Mouse (Mus musculus) neural tube, embryonic 14.5 days (tissue): ENCODE measurements around the gene Kbtbd4. TPM values are rescaled to one million over a fixed set of nuclear protein-coding genes. Genes with fewer than 3 reads are reported as not detected.

Source experiments
- polyA plus RNA-seq: library from polyadenylated mRNA; unstranded; fragments of >200 nt; fragmentation: Nextera tagmentation; extraction: Ambion mirVana; gene quantifications from 2 replicates; pipeline ENCODE4 v1.2.1, GENCODE M21; 2014

Gene Kbtbd4
- polyA plus RNA-seq, 1 experiment from 2014 or later, result 47.5 TPM

Other genes starting within 250 kb of the Kbtbd4 start
- 29.2 and 30.5 TPM in 2 replicates for gene Nup160, start 227.5 kb upstream of the Kbtbd4 start, polyA plus RNA-seq
- 110 and 128 TPM in 2 replicates for gene Fnbp4, start 159.4 kb upstream of the Kbtbd4 start, polyA plus RNA-seq
- gene Agbl2, start 122.0 kb upstream of the Kbtbd4 start, polyA plus RNA-seq, result 0.11 and 0.31 TPM in 2 replicates
- gene Mtch2, start 57.6 kb upstream of the Kbtbd4 start, polyA plus RNA-seq, result 277 and 280 TPM in 2 replicates
- 135 and 143 TPM in 2 replicates for gene C1qtnf4, start 18.9 kb upstream of the Kbtbd4 start, polyA plus RNA-seq
- gene Ndufs3, start 87 bp downstream of the Kbtbd4 start, polyA plus RNA-seq, result 229 and 259 TPM in 2 replicates
- gene Celf1, start 35.6 kb downstream of the Kbtbd4 start, polyA plus RNA-seq, result 77.6 and 80.8 TPM in 2 replicates
- 0.37 and 1.2 TPM in 2 replicates for gene Rapsn, start 130.9 kb downstream of the Kbtbd4 start, polyA plus RNA-seq
- 245 and 251 TPM in 2 replicates for gene Psmc3, start 149.3 kb downstream of the Kbtbd4 start, polyA plus RNA-seq
- 29.2 and 32.3 TPM in 2 replicates for gene Slc39a13, start 165.7 kb downstream of the Kbtbd4 start, polyA plus RNA-seq
- gene Spi1, start 177.7 kb downstream of the Kbtbd4 start, polyA plus RNA-seq, result 1.7 and 3.3 TPM in 2 replicates
- gene Mybpc3, start 213.4 kb downstream of the Kbtbd4 start, polyA plus RNA-seq, result not detected in 2 replicates